Mouse (Mus musculus) liver, embryonic 12.5 days (tissue): ENCODE measurements at regions not wholly inside any gene's neighbourhood (a gene's known extent, or its start where the extent isn't known, plus 50 kb on each side); places are given as distances from the start of the nearest gene placed in this dataset.

Experiments used
- ATAC-seq: fragments of 200-750 bp; cut with Nextera tagmentation; 2 replicates; pipeline ENCODE4 v1.8.0; 2017; ENCODE audit warnings: moderate number of reproducible peaks, mild to moderate bottlenecking, moderate library complexity
- H3K27ac ChIP-seq: fragments of 300-500 bp; sonication (generic); 2 replicates; pipeline ENCODE4 v1.5.1; 2016; ENCODE audit warnings: mild to moderate bottlenecking
- H3K27me3 ChIP-seq: fragments of 300-500 bp; sonication (generic); replicated peaks from 2 replicates; pipeline ENCODE4 v1.6.1; 2016; ENCODE audit warnings: mild to moderate bottlenecking, moderate library complexity
- H3K36me3 ChIP-seq: fragments of 300-500 bp; sonication (generic); 2 replicates; pipeline ENCODE4 v1.6.1; 2016; ENCODE audit warnings: mild to moderate bottlenecking, moderate library complexity
- H3K4me1 ChIP-seq: fragments of 300-500 bp; sonication (generic); 2 replicates; pipeline ENCODE4 v1.6.1; 2016
- H3K4me2 ChIP-seq: fragments of 300-500 bp; sonication (generic); 2 replicates; pipeline ENCODE4 v1.6.1; 2016; ENCODE audit warnings: mild to moderate bottlenecking, moderate library complexity
- H3K4me3 ChIP-seq: fragments of 300-500 bp; sonication (generic); 2 replicates; pipeline ENCODE4 v1.5.1; 2016; ENCODE audit warnings: mild to moderate bottlenecking, moderate library complexity
- H3K9ac ChIP-seq: fragments of 300-500 bp; sonication (generic); 2 replicates; pipeline ENCODE4 v1.6.1; 2016; ENCODE audit warnings: mild to moderate bottlenecking, moderate library complexity
- H3K9me3 ChIP-seq: fragments of 300-500 bp; sonication (generic); replicated peaks from 2 replicates; pipeline ENCODE4 v1.6.1; 2016; ENCODE audit warnings: mild to moderate bottlenecking, moderate library complexity
- WGBS: fragments of 180-500 bp; shearing (Covaris S2); methylation state at CpG from one replicate; pipeline ENCODE4 v1.1.7; 2016; ENCODE audit not compliant: insufficient replicate concordance; 5-methylcytosine and 5-hydroxymethylcytosine counted together

DNA sequence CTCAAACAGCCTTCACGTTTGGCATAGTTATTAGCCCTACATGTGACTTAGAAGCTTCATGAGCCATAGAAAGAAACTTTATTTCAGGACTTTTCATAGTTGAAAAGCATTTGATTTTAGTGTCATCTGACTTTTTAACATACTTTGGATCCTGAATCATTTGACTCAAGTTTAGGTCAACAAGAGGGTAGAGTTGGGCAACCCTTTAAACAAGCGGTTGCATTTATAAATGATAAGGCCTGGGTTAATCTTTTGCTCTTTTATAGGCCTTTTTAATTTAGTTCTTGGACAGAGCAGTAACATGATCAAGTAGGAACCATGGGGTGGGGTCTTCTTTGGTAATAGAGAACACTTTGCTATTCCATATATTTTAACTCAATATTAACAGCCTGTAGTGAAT is 204.4 kb downstream of the Csl start:
- H3K4me2 ChIP-seq, result no peak overlapping the region
- H3K4me1 ChIP-seq, result no peaks in the 10 kb centered on the region
- no peak overlapping the region for H3K4me3 ChIP-seq
- H3K27me3 ChIP-seq, result no peaks in the 10 kb centered on the region
- 64% methylated on average over 2 of the region's 2 CpGs for WGBS
- H3K27ac ChIP-seq, result no peak overlapping the region
- H3K9me3 ChIP-seq, result no peaks in the 10 kb centered on the region
- H3K36me3 ChIP-seq, result no peaks in the 10 kb centered on the region
- ATAC-seq, result no peak
- no peak overlapping the region for H3K9ac ChIP-seq

DNA sequence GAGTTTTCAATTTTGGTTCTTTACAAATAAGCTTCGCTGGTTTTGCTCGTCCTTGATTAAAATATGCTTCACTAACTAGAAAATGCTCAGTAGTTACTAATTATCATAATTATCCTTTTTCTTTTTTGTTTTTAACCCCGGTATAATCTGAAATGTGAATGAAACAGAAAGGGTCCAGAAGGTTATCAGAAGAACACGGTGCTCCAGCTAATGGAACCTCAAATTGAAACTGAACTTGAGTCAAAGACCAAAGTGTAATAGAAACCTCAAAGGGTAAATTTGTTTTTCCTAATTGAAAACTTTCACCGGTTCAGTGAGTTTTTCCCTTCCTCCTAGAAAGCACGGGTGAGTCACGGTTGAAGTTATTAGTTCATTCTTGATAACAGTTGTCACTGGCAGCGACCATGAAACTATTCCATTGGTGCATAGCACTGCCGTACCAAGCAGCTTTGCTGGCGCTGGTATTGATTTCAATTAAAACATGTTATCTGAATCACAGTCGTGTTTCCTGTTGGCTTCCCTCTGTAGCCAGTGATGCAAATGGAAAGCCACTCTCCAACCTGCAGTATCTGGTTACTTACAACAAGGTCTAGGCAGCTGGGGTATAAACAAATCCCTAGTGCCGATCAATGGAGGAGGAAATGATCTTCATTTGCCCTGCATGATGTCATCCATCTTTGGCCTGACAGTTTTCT is 203.7 kb downstream of the Csl start:
- H3K36me3 ChIP-seq, result no peaks in the 10 kb centered on the region
- H3K27me3 ChIP-seq, result no peaks in the 10 kb centered on the region
- no peaks in the 10 kb centered on the region for H3K9me3 ChIP-seq
- no peak overlapping the region for H3K4me2 ChIP-seq
- H3K4me3 ChIP-seq, result no peak overlapping the region
- H3K27ac ChIP-seq, result no peak overlapping the region
- no peak overlapping the region for H3K9ac ChIP-seq
- no peaks in the 10 kb centered on the region for H3K4me1 ChIP-seq
- 61% methylated on average over 12 of the region's 12 CpGs for WGBS
- ATAC-seq, result no peak

DNA sequence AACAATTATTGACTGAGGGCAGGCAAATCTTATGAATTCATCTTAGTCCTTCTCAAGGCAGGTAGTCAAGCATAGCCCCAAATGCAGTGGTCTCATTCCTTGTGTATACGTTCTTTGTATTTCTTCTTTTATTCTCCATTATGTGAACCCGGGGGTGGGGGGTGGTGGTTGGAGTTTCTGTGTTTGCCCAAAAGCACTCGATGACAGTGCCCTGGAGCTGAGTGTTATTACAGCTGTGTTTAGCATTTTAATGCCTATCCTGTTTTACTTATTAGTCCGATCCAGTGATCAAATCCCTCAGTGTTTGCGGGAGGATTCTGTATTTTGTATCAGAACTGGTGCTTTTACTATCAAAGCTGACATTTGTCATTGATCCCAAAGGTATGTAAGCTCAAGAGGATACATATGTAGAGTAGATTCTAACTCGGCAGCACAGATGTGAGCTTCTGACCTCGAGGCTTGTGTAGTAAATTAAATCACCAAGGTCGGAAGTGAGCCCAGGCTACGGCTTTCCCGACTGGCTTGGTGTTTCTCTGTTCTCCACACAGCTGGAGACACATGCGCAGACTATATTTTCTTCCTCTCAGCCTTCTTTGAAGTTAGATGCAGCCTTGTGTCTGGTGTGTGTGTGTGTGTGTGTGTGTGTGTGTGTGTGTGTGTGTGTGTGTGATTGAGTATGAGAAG is 203.0 kb downstream of the Csl start:
- Histone ChIP-seq H3K9me3 (no peaks in the 10 kb centered on the region), H3K36me3 (no peaks in the 10 kb centered on the region), H3K4me2 (no peak overlapping the region), H3K27me3 (no peaks in the 10 kb centered on the region), H3K4me1 (no peaks in the 10 kb centered on the region), H3K27ac (no peak overlapping the region), H3K9ac (no peak overlapping the region), H3K4me3 (no peak overlapping the region)
- no peak for ATAC-seq
- WGBS, result 75% methylated on average over 11 of the region's 11 CpGs

DNA sequence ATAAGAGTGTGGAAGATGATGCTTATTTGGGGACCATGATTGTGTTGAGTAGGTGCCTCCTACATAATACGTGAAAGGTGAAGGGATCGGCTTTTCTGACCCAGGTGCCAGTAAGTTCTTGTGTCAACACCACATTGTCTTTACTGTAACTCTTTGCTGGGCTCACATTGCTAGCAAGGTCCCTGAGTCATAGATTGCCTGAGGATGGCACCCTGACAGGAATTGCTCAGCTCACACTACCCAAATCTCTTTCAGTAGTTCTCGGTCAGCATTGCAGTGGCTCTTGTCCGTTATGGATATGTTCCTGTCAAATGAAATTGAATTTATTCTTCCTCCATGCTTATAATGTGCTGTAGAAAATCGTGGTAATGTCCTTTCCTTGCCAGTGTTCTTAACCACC is 200.8 kb downstream of the Csl start:
- Histone ChIP-seq H3K4me2 (no peak overlapping the region), H3K4me1 (no peaks in the 10 kb centered on the region), H3K9me3 (no peaks in the 10 kb centered on the region), H3K36me3 (no peaks in the 10 kb centered on the region), H3K4me3 (no peak overlapping the region), H3K27me3 (no peaks in the 10 kb centered on the region), H3K9ac (no peak overlapping the region), H3K27ac (no peak overlapping the region)
- ATAC-seq, result no peak
- WGBS, result 70% methylated on average over 5 of the region's 5 CpGs

DNA sequence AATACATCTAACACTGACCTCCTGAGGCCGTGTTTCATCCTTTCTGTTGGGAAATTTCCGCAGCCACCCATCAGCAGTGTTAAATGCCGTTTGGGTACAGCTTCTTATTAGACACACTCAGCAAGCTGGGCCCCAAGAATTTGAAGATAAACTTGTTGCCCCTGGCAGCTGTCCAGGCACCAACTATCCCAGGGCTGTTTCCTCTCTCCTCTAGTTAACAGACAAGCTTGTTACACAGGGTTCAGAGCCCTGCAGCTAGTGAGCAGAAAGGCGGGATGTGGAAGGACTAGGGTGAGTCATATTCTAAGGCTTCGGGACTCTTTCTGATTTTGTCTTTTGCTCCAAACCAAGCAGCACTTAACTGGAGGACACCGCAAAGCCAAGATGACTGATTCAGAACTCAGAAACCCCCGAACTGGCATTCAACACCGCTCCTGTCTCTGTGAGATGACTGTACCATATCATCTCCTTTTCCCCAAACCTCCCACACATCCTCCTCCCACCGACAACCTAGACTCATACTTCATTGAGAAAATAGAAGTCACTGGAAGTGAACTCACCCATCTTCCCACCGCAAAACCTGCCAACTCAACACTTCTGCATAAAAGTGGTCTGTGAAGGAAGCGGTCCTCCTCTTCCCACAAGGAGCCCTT is 198.2 kb downstream of the Csl start:
- Histone ChIP-seq H3K27me3 (no peaks in the 10 kb centered on the region), H3K36me3 (no peaks in the 10 kb centered on the region), H3K4me2 (no peak overlapping the region), H3K9ac (no peak overlapping the region), H3K4me1 (no peaks in the 10 kb centered on the region), H3K9me3 (no peaks in the 10 kb centered on the region), H3K4me3 (no peak overlapping the region), H3K27ac (no peak overlapping the region)
- 63% methylated on average over 11 of the region's 11 CpGs for WGBS
- ATAC-seq, result no peak

DNA sequence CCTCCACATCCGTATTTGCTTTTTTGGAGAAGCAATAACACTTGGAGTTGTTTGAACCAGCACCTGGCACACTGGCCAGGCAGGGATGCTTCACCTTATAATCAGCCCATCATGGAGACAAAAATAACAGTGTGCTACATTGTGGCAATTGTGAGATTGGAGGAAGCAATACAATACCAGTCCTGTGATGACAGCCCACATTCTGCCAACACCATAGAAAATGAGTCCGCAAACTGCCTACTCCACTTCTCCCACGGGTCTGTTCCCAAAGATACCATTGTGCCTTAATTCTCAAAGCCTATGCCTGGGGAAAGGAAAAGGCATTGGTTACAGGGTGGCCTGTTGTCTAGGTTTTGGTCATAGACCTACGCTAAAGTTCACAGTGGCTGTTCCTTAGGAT is 194.9 kb downstream of the Csl start:
- Histone ChIP-seq H3K4me1 (no peaks in the 10 kb centered on the region), H3K27me3 (no peaks in the 10 kb centered on the region), H3K9me3 (no peaks in the 10 kb centered on the region), H3K4me2 (no peak overlapping the region), H3K36me3 (no peaks in the 10 kb centered on the region), H3K27ac (no peak overlapping the region), H3K4me3 (no peak overlapping the region), H3K9ac (no peak overlapping the region)
- WGBS, result 73% methylated on average over 4 of the region's 4 CpGs
- ATAC-seq, result no peak

DNA sequence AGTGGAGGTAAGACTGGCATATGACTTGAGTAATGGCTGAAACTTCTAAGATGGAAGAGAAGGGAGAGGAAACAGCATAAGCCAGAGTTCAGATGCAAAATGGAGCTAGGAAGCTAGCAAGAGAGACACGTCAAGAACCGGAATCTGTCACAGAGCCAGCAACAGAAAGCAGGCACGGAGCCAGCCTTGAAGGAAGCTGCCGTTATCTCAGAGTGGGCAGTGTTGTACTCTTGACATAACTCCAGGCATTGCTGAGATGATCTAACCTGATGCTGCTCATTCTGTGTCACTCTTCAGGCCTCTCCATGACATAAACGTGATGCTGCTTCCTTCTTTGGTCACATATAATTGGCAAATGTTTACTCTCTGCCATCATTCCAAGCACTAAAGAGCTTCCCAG is 191.0 kb downstream of the Csl start:
- Histone ChIP-seq H3K36me3 (no peaks in the 10 kb centered on the region), H3K4me1 (no peaks in the 10 kb centered on the region), H3K9ac (no peak overlapping the region), H3K4me2 (no peak overlapping the region), H3K9me3 (no peaks in the 10 kb centered on the region), H3K4me3 (no peak overlapping the region), H3K27me3 (no peaks in the 10 kb centered on the region), H3K27ac (no peak overlapping the region)
- ATAC-seq, result no peak
- WGBS, result 69% methylated on average over 5 of the region's 5 CpGs

DNA sequence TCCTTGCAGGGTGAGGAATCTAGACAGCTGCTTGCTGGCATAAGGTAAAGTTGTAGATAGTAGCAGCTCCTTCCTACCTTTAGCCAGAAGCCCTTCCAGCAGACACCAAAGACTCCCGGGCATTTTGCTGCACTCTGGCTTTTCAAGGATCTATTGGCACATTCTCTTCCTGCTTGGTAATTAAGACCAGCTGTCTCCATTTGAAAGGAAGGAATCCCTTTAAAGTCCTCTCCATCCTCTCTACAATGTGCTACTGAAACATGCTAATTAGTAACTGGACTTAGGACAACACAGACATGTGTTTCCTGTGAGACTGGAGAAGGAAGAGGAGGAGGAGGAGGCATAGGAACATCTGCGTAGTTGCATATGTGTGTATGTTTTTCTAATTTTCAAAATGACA is 189.3 kb downstream of the Csl start:
- no peak for ATAC-seq
- Histone ChIP-seq H3K27me3 (no peaks in the 10 kb centered on the region), H3K9ac (no peak overlapping the region), H3K27ac (no peak overlapping the region), H3K4me3 (no peak overlapping the region), H3K4me2 (no peak overlapping the region), H3K4me1 (no peaks in the 10 kb centered on the region), H3K9me3 (no peaks in the 10 kb centered on the region), H3K36me3 (no peaks in the 10 kb centered on the region)
- WGBS, result 48% methylated on average over 2 of the region's 2 CpGs

DNA sequence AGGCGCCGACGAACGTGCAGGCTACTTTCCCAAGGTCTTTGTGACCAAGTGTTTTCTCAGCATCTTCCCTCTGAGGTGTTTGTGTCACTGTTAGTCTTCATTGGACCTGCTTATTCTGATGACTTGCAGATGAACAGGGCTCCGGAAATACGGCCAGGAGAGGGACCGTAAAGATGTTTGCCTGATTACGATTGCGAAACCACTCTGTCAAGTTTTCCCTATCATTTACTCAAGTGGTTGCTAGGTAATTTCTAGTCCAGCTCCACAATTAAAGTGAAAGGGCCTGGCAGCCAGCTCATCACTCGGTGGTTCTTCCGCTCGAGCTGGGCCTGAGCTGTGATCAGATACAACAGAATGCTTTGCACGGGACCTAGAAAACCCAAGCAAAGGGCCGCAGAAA is 185.5 kb downstream of the Csl start:
- Histone ChIP-seq H3K27ac (no peak overlapping the region), H3K9me3 (no peaks in the 10 kb centered on the region), H3K9ac (no peak overlapping the region), H3K36me3 (no peaks in the 10 kb centered on the region), H3K4me2 (no peak overlapping the region), H3K4me3 (no peak overlapping the region), H3K4me1 (no peaks in the 10 kb centered on the region), H3K27me3 (no peaks in the 10 kb centered on the region)
- 71% methylated on average over 14 of the region's 14 CpGs for WGBS
- no peak for ATAC-seq

DNA sequence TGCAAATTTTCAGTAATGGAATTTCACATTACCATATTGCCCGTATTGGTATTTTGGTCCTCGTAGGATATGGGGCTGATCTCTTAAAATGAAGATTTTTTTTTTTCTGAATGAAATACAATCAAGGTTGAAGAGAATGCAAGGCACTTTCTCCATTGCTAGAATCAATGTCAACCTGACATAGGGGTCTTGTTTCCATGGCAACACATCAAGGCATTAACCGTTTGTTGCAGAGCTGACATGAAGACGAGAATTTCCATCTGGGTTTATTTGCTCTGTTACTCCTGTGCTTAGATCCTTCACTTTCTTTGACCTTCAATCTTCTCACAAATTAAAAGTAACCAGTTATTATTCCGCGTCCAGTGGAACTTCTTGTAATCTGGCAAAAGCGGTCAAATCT is 184.2 kb downstream of the Csl start:
- no peak overlapping the region for H3K27ac ChIP-seq
- no peaks in the 10 kb centered on the region for H3K4me1 ChIP-seq
- ATAC-seq, result no peak
- no peak overlapping the region for H3K4me2 ChIP-seq
- no peaks in the 10 kb centered on the region for H3K9me3 ChIP-seq
- H3K27me3 ChIP-seq, result no peaks in the 10 kb centered on the region
- H3K9ac ChIP-seq, result no peak overlapping the region
- WGBS, result 77% methylated on average over 7 of the region's 7 CpGs
- no peak overlapping the region for H3K4me3 ChIP-seq
- no peaks in the 10 kb centered on the region for H3K36me3 ChIP-seq

DNA sequence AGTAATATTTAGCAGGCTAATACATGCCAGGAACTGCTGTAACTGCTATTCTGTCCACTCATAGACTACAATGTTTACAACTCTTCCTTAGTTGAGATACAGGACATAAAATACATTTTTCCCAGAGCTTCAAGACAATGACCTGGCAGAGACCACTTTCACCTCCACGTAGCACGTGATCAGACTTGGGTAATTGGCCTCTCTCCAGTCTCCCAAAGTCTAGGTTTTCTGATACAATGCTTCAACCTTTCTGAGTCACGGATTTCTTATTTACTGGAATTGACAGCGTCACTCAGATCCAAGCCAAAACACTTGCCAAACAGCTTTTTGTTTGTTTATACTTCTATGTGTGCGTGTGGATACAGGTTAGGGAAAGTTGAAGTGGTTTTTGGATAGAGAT is 183.2 kb downstream of the Csl start:
- Histone ChIP-seq H3K4me2 (no peak overlapping the region), H3K4me3 (no peak overlapping the region), H3K9ac (no peak overlapping the region), H3K36me3 (no peaks in the 10 kb centered on the region), H3K27me3 (no peaks in the 10 kb centered on the region), H3K9me3 (no peaks in the 10 kb centered on the region), H3K4me1 (no peaks in the 10 kb centered on the region), H3K27ac (no peak overlapping the region)
- no peak for ATAC-seq
- WGBS, result 68% methylated on average over 5 of the region's 5 CpGs

DNA sequence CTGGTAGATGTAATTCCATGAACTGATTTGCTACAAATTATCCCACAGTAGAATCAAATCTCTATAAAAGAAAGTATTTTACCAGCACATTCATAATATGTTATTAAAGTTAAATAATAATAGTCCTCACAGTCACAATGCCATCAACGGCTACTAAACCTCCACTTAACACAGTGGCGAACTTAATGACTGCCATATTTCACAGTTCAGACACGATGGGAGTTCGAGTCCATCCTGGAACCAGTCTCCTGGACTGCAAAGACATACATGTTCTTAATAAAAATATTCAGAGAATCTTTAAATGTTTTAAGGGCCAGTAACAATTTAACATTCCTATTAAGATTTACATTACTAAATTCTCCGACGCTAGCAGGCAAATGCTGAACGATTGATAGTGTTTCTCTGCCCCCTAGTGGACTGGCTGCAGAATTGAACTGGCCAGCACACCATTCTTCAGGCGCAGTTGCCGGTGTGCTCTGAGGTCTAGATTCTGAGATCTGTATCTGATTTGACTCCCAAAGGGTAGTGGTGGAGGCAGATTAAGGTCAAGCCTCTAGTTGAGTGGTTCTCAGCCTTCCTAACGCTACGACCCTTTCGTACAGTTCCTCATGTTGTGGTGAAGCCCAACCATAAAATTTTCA is 182.3 kb downstream of the Csl start:
- ATAC-seq, result no peak
- Histone ChIP-seq H3K4me2 (no peak overlapping the region), H3K4me1 (no peaks in the 10 kb centered on the region), H3K27me3 (no peaks in the 10 kb centered on the region), H3K36me3 (no peaks in the 10 kb centered on the region), H3K4me3 (no peak overlapping the region), H3K9ac (no peak overlapping the region), H3K9me3 (no peaks in the 10 kb centered on the region), H3K27ac (no peak overlapping the region)
- 27% methylated on average over 12 of the region's 12 CpGs for WGBS
